Mouse (Mus musculus) embryo, embryonic 11 days (tissue): Measurements from ENCODE around the gene Ulk4.
A peak's percentile ranks its signal among the peaks of the same experiment; 100 is the strongest.

ENCODE experiments used
- DNase-seq: peaks from one replicate; pipeline ENCODE4 v3.0.0-alpha.2; 2015

Ulk4 gene

GRCm38 (mm10) chr9:121277118-121278060, at the start of gene Ulk4:
Gene Ulk4 (minus strand): TSS chr9:121277197.
- peak; percentile 95 for DNase-seq

DNA sequence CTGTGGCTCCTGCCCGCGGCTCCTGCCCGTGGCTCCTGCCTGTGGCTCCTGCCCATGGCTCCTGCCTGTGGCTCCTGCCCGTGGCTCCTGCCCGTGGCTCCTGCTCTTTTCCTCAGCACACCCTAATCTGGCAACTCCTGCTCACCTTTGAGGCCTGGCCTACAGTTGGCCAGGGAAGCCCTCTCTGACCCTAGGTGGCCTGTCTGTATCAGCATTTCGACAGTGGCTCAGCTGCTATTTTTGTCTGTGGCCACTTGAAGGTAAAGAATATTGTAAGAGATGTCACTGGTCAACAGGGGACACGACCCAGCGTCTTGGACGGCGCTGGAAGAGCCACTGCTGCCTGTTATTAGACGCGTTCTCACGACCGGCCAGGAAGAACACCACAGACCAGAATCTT, 45.0 kb upstream of the Ulk4 start:
- no peak for DNase-seq

GRCm38 (mm10) chr9:121321118-121321517, 44.1 kb upstream of the Ulk4 start:
- DNase-seq, result no peak

DNA sequence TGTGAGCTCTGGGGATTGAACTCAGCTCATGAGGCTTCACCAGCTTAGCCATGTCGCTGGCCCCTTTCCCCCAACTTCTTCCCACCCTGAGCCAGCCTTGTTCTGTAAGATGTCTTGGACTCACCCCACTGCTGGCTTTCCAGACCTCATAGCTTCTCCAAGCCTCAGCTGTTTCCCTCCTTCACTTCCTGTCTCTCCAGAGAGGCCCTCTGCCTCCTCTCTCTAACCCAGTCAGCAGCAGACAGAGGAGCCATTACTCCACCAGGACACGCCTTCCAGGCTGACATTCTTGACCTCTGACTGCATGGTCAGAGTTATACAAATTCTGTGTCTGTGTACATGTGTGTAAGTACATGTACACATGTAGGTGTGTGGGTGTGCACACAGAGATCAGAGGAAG, 43.4 kb upstream of the Ulk4 start:
- no peak for DNase-seq

- DNase-seq, result peak; percentile 64
These were observed 42.4 kb upstream of the Ulk4 start for GRCm38 (mm10) chr9:121319323-121319966.

- no peak for DNase-seq
These were observed 39.8 kb upstream of the Ulk4 start for GRCm38 (mm10) chr9:121316621-121317405.

GRCm38 (mm10) chr9:121315901-121316595, 39.1 kb upstream of the Ulk4 start:
- DNase-seq, result no peak

GRCm38 (mm10) chr9:121314541-121315152, 37.6 kb upstream of the Ulk4 start:
- DNase-seq, result no peak

DNA sequence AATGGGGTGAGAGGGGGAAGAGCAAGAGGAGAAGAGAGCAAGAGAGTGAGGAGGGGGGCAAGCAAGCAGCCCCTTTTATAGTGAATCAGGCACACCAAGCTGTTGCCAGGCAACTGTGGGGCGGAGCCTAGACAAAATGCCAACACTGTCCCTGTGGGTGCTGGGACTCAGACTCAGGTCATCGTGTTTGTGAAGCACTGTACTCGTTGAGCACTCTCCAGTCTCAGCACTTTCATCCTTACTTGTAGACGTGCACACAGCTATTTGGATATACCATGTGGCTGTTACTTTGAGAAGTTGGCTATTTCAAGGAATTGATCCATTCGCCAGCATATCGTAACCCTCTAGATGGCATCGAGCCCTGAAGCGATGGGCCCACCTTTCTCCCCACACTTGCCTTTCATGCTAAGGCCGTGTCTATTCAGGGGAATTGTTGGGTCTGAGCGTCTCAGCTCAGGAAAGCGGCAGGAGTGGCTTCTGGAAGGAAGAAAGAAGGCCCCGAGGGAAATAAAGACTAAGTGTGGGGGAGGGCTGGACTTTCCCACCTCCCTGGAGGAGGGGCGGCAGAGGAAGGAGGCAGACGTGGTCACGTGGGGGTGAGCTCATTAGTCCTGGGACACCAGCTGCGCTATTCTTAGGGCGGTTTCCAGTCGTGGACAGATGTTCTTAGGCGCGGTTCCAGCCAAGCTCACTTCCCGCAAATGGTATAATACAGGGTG, 36.8 kb upstream of the Ulk4 start:
- DNase-seq, result peak; percentile 93

- DNase-seq, result no peak
These were observed 35.4 kb upstream of the Ulk4 start for GRCm38 (mm10) chr9:121312237-121312891.

GRCm38 (mm10) chr9:121311846-121312236, 34.8 kb upstream of the Ulk4 start:
- DNase-seq, result no peak

- no peak for DNase-seq
These were observed 33.5 kb upstream of the Ulk4 start for GRCm38 (mm10) chr9:121310501-121310900.

DNA sequence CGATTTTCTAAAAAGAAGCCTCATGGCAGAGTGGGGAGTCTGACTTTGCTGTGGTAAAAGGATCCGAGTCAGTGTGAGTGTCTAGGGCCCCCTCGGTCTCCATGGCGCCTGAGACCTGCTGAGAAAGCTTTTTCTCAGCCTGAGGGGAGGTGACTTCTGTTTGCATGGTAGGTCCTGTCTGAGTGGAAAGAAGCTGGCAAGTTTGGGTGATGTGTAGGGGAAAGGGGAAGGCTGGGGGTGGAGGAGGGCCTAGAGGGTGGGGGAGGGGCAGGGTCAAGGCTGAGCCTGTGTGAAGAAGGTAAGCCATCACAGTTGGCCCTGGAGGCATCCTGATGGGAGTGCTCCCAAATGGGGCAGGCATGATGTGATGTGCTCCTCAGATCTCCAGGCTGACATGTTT, 32.3 kb upstream of the Ulk4 start:
- DNase-seq, result no peak

GRCm38 (mm10) chr9:121305456-121305855, 28.5 kb upstream of the Ulk4 start:
- DNase-seq, result no peak

DNA sequence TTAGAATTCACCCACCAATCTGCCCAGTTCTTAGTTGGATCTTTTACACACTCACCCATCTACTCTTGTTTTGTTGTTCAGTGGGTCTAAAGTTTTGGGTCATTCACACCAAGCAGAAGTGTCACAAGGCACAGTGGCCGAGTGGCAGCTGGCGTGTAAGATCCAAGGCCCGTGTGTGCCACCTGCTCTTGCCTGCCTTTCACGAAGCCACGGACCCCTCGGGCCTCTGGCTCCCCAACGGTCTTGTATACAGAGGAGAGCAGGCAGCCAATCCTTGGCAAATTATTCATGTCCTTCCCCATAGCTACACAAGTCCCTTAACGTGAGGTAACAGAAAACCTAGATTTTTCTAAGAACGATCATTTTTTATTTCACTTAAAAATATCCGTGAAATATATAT, 27.5 kb upstream of the Ulk4 start:
- DNase-seq, result no peak

- DNase-seq, result peak; percentile 56
These were observed 26.8 kb upstream of the Ulk4 start for GRCm38 (mm10) chr9:121303748-121304147.

DNA sequence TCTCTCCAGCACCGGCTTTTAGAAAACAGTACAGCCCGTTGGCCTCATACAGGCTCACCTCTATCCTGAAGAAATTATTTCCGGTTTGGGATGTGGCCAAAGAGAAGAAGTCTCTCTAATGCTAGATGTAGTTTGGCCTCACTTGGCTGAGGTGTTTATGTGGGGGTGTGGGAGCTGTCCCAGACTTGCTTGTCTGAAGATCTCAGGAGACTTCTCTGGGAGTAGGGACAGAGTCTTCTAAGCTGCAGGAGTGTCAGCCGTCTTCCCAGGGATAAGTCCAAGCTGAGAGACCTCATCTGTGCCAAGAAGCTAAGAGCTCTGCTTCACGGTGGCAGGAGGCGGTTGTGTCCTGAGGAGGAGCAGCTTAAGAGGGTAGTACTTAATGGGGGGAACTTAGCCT, 26.1 kb upstream of the Ulk4 start:
- DNase-seq, result no peak

DNA sequence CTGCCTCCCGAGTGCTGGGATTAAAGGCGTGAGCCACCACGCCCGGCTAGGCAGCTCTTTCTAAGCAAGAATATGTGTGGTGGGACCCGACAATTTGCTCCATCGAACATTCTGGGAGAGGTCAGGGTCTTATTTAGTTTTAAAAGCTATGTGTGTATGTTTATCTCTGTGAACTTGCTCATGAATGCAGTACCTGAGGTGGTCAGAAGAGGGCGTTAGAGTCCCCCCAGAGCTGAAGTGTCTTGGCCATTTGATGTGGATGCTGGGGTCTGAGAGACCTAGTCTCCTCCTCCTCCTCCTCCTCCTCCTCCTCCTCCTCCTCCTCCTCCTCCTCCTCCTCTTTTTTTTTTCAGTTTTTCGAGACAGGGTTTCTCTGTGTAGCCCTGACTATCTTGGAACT, 25.5 kb upstream of the Ulk4 start:
- no peak for DNase-seq

DNA sequence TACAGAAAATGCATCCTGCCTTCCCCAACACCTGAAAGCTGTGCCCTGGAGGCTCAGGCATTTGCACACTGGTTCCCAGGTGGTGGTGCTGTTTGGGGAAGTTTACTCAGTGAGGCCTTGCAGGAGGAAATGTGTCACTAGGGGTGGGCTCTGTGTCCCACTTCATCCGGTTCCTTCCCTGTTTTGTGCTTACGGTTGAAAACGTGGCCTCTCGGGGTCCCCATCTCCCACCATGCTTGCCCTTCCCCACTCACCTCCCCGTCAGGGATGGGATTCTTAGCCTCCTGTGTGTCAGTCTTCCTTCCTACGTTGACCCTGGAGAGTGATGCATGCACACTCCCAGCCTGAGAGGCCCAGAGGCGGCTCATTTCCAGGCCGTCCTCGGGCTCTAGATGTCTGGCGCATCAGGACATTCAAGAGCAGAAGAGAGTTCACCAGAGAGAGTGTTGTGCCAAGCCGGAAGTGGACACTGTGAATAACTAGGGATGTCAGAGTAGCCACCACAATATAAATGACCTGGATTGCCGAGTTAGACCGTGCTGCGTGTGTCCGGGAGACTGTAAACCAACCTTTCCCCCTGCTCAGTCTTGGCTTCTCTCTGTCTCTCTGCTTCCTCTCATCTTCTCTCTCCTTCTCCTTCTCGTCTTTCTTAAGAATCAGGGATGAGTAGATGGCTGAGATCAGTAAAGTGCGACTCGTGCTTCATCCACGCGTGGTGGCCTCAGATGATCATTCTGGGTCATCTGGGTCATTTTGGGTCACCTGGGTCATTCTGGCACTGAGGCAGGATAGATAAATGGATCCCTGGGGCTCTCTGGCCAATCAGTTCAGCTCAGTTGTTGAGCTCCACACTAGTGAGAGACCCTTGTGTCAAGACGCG, 24.3 kb upstream of the Ulk4 start:
- no peak for DNase-seq

DNA sequence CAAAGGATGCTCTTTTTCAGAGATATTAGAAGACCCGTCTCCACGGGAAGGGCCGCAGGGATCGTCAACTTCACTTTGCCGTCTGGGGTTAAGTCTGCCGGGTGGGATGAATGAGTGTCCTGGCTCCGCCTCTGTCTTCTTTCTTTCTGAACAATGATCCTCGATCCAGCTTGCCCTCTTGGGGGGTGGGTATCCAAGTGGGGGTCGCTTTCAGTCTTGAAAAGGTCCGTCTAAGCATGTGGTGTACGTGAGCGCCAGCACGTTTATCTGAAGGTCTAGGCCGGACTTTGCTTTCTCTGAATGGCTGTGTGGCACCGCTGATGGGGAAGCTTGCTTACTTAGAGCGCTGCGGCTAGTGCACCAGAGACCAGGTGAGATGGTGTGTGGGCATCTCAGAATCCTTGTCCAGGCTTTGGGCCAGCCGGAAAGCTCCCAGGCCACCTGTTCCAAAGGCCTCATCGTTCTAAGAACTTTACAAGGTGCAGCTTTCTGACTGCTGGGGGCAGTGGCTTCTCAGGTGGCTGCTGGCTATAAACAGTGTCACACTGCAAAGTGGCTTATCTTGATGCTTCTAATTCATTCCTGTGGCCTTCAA, 23.1 kb upstream of the Ulk4 start:
- DNase-seq, result peak; percentile 67
